Mouse (Mus musculus) MEL (cell line): Measurements from ENCODE around the gene Lrit3.

Source experiments
- CTCF ChIP-seq, 3 experiments: IDR thresholded peaks in 2 of 3; conservative IDR thresholded peaks in 1 of 3; 2 replicates each; pipeline ENCODE4 v1.5.1; 2011 to 2012; ENCODE audit warnings: low read length in 3 of 3, low read depth in 2 of 3, mild to moderate bottlenecking in 2 of 3, improper control_type of control experiment in 1 of 3, inconsistent platforms in 1 of 3, mixed read lengths in 1 of 3, moderate library complexity in 1 of 3; ENCODE audit not compliant: control insufficient read depth in 1 of 3, insufficient read depth in 1 of 3, poor library complexity in 1 of 3, severe bottlenecking in 1 of 3
- GATA1 ChIP-seq: IDR thresholded peaks from 2 replicates; pipeline ENCODE4 v1.6.1; 2011; ENCODE audit warnings: low read depth, low read length, improper control_type of control experiment
- MEF2A ChIP-seq: IDR thresholded peaks from 2 replicates; pipeline ENCODE4 v1.6.1; 2014; ENCODE audit warnings: low read depth, mild to moderate bottlenecking, inconsistent platforms, low read length, improper control_type of control experiment; ENCODE audit not compliant: poor library complexity, insufficient replicate concordance, severe bottlenecking; ENCODE audit errors: extremely low read depth
- POLR2A ChIP-seq, 2 experiments: IDR thresholded peaks; 2 replicates each; pipeline ENCODE4 v1.6.1; 2011 to 2012; ENCODE audit warnings: low read length in 2 of 2, mild to moderate bottlenecking in 2 of 2, control low read depth in 1 of 2, improper control_type of control experiment in 1 of 2, low read depth in 1 of 2, moderate library complexity in 1 of 2; ENCODE audit not compliant: control insufficient read depth in 1 of 2, insufficient read depth in 1 of 2, poor library complexity in 1 of 2
- POLR2AphosphoS5 ChIP-seq: IDR thresholded peaks from 2 replicates; pipeline ENCODE4 v1.6.1; 2012; ENCODE audit warnings: low read depth, borderline replicate concordance, mild to moderate bottlenecking, inconsistent platforms, low read length, moderate library complexity, mixed read lengths
- TCF12 ChIP-seq: IDR thresholded peaks from 2 replicates; pipeline ENCODE4 v1.6.1; 2014; ENCODE audit warnings: low read depth, mild to moderate bottlenecking, inconsistent platforms, low read length, improper control_type of control experiment, moderate library complexity
- UBTF ChIP-seq: IDR thresholded peaks from 2 replicates; pipeline ENCODE4 v1.6.1; 2012; ENCODE audit warnings: low read depth, mild to moderate bottlenecking, inconsistent platforms, low read length, improper control_type of control experiment, moderate library complexity, borderline replicate concordance; ENCODE audit not compliant: insufficient read depth
- ZMIZ1 ChIP-seq: IDR thresholded peaks from 2 replicates; pipeline ENCODE4 v1.6.1; 2012; ENCODE audit warnings: low read depth, mild to moderate bottlenecking, inconsistent platforms, low read length, improper control_type of control experiment, moderate library complexity

DNA sequence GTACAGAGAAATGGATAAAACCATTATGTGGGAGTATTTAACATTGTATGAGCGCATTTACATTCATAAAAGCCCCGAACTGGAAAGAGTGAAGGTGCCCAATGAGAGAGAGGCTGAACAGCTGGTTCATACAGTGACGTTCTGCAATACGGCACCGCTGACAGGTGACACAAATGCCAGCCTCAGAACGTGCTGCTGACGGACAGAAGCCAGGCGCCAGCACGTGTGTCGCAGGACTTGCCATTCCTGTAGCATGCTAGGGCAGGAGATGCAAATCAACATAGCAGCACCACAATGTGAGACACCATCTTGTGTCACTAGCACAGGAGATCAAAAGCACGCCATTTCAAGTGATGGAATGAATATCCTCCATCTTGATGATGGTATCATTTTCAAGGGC, 5.3 kb downstream of the Lrit3 start:
- no peak for TF ChIP-seq CTCF (IDR thresholded peaks at IDR 0.05 in 2 of 3, conservative IDR thresholded peaks at IDR 0.05 in 1 of 3; ENCODE audit: control insufficient read depth in 1 of 3, insufficient read depth in 1 of 3, low read depth in 2 of 3, low read length in 3 of 3, poor library complexity in 1 of 3, severe bottlenecking in 1 of 3)
- no peak for TF ChIP-seq POLR2AphosphoS5
- no peak for TF ChIP-seq POLR2A (IDR thresholded peaks at IDR 0.05; ENCODE audit: control insufficient read depth in 1 of 2, insufficient read depth in 1 of 2, low read depth in 1 of 2, low read length in 2 of 2, poor library complexity in 1 of 2)
- TF ChIP-seq UBTF = no peak
- no peak for TF ChIP-seq ZMIZ1
- TF ChIP-seq GATA1 = no peak
- TF ChIP-seq TCF12 = no peak
- no peak for TF ChIP-seq MEF2A
